Mouse (Mus musculus) urinary bladder, adult 2 months (tissue): ENCODE results near the gene Opn3. TPM values are rescaled to one million over a fixed set of nuclear protein-coding genes. Genes with fewer than 3 reads are reported as not detected.

Experiments used
- DNase-seq: peaks from one replicate; pipeline ENCODE4 v3.0.0; 2022; ENCODE audit warnings: low spot score
- polyA plus RNA-seq: library from polyadenylated mRNA; depleted of rRNA; stranded (reverse); fragments of >200 nt; gene quantifications from 2 replicates; pipeline ENCODE4 v1.2.3, GENCODE M21; 2012; rRNA removed

Opn3 gene
- 1.1 and 1.4 TPM in 2 replicates for polyA plus RNA-seq

- DNase-seq: peak; percentile 97
Observed at GRCm38 (mm10) chr1:175692246-175692996, at the start of gene Opn3, which contains the start of gene Chml. TSS of gene Opn3 (minus strand) at chr1:175692776. TSS of gene Chml (minus strand) at chr1:175692901.

GRCm38 (mm10) chr1:175725771-175726170 lies 33.2 kb upstream of the Opn3 start:
- no peak for DNase-seq

- no peak for DNase-seq
Observed at GRCm38 (mm10) chr1:175716832-175717231, 24.3 kb upstream of the Opn3 start.

- no peak for DNase-seq
Observed at GRCm38 (mm10) chr1:175712338-175712909, 19.8 kb upstream of the Opn3 start.

- DNase-seq: no peak
Observed at GRCm38 (mm10) chr1:175708013-175708412, 15.4 kb upstream of the Opn3 start.

- no peak for DNase-seq
Observed at GRCm38 (mm10) chr1:175707599-175707998, 15.0 kb upstream of the Opn3 start.

GRCm38 (mm10) chr1:175701145-175701544 lies 8.6 kb upstream of the Opn3 start:
- DNase-seq: no peak

- DNase-seq: no peak
Observed at GRCm38 (mm10) chr1:175699796-175700195, 7.2 kb upstream of the Opn3 start.

- DNase-seq: no peak
Observed at GRCm38 (mm10) chr1:175699375-175699774, 6.8 kb upstream of the Opn3 start.

- DNase-seq: no peak
Observed at GRCm38 (mm10) chr1:175698293-175698692, 5.7 kb upstream of the Opn3 start, which contains the start of gene Wdr64. TSS of gene Wdr64 (plus strand) at chr1:175698593.

GRCm38 (mm10) chr1:175693429-175693960 lies 919 bp upstream of the Opn3 start:
- no peak for DNase-seq

- no peak for DNase-seq
Observed at GRCm38 (mm10) chr1:175692997-175693361, 403 bp upstream of the Opn3 start.

- DNase-seq: peak; percentile 20
Observed at GRCm38 (mm10) chr1:175691686-175692245, 810 bp downstream of the Opn3 start.

- no peak for DNase-seq
Observed at GRCm38 (mm10) chr1:175680995-175681394, 11.6 kb downstream of the Opn3 start.

- DNase-seq: no peak
Observed at GRCm38 (mm10) chr1:175677459-175677858, 15.1 kb downstream of the Opn3 start.

GRCm38 (mm10) chr1:175675116-175675515 lies 17.5 kb downstream of the Opn3 start:
- no peak for DNase-seq

GRCm38 (mm10) chr1:175673563-175674325 lies 18.8 kb downstream of the Opn3 start:
- DNase-seq: no peak

GRCm38 (mm10) chr1:175671626-175672025 lies 20.9 kb downstream of the Opn3 start:
- no peak for DNase-seq

- DNase-seq: no peak
Observed at GRCm38 (mm10) chr1:175670042-175670441, 22.5 kb downstream of the Opn3 start.

- no peak for DNase-seq
Observed at GRCm38 (mm10) chr1:175669456-175669855, 23.1 kb downstream of the Opn3 start.

GRCm38 (mm10) chr1:175668666-175669405 lies 23.7 kb downstream of the Opn3 start:
- DNase-seq: no peak
